Mouse (Mus musculus): ENCODE results near the gene Ssx2ip. TPM values are rescaled to one million over a fixed set of nuclear protein-coding genes. Genes with fewer than 3 reads are reported as not detected.
A peak's percentile ranks its signal among the peaks of the same experiment; 100 is the strongest.

Gene Ssx2ip
- polyA plus RNA-seq, 1 experiment from 2014 or later, result 22.4 TPM

DNA sequence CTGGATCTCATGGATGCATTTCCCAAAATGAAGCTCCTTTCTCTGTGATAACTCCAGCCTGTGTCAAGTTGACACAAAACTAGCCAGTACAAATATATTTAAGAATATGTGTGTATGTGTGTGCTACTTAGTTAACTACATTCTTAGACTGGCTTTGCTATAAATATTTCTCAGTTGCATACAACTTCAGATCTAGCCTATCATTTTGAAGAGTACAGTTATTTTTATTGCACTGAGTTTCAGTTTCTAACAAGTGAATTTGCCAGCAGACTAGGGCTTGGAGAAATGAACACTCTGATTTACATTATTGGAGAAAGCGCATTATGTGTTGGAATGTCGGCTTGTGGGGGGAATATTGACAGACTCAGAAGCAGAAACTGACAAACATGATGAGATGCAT, 23.6 kb upstream of the Ssx2ip start:
- no peak for ATAC-seq
- H3K9ac ChIP-seq (replicated peaks), result no peak overlapping the region
- TF ChIP-seq CTCF (IDR thresholded peaks at IDR 0.05; ENCODE audit: low read depth) (no peak), EP300 (IDR thresholded peaks at IDR 0.05; ENCODE audit: low read depth) (no peak)
- H3K4me1 ChIP-seq (ENCODE audit: insufficient read depth), result peaks cover 12% of the 10 kb centered on the region
- DNase-seq, result no peak
- H3K27me3 ChIP-seq (ENCODE audit: insufficient read depth, low read length), result no peaks in the 10 kb centered on the region
- no peaks in the 10 kb centered on the region for H3K36me3 ChIP-seq (replicated peaks; ENCODE audit: insufficient read depth, low read length)
- no peak overlapping the region for H3K4me2 ChIP-seq (ENCODE audit: low read depth, low read length)
- H3K4me3 ChIP-seq (ENCODE audit: low read depth, low read length), result no peak overlapping the region
- WGBS (ENCODE audit: insufficient replicate concordance), result 94% methylated on average over 2 of the region's 2 CpGs
- H3K27ac ChIP-seq (ENCODE audit: low read depth), result no peak overlapping the region
- H3K9me3 ChIP-seq (ENCODE audit: low read length), result peaks cover 3% of the 10 kb centered on the region; the same call in 1 of the 2 replicates

DNA sequence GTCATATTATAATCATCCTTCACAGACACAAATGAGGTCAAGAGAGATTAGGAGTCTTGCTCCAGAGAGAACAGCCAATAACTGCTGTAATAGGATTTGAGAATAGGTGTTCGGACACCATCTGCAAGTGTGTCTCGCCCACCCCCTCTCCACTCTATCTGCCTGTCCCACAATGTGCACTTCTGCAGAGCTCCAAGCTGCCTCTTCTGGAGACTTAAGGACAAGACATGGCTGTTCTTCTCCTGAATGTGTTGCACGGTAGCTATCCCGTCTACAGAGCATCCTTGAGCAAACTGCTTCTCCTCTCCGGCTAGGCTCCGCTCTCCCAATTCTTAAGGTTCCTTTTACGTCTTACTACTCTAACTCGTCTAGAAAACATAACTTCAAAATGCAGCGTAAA, 23.0 kb upstream of the Ssx2ip start:
- no peak for TF ChIP-seq CTCF (IDR thresholded peaks at IDR 0.05; ENCODE audit: low read depth)
- no peak for TF ChIP-seq EP300 (IDR thresholded peaks at IDR 0.05; ENCODE audit: low read depth)
- ATAC-seq (peak; percentile 22; the same call in 1 of the 2 replicates), DNase-seq (no peak)
- Histone ChIP-seq H3K9me3 (ENCODE audit: low read length) (peaks cover 3% of the 10 kb centered on the region; the same call in 1 of the 2 replicates), H3K27ac (ENCODE audit: low read depth) (no peak overlapping the region), H3K9ac (replicated peaks) (no peak overlapping the region), H3K36me3 (replicated peaks; ENCODE audit: insufficient read depth, low read length) (no peaks in the 10 kb centered on the region), H3K4me2 (ENCODE audit: low read depth, low read length) (no peak overlapping the region), H3K27me3 (ENCODE audit: insufficient read depth, low read length) (no peaks in the 10 kb centered on the region), H3K4me1 (ENCODE audit: insufficient read depth) (peaks cover 12% of the 10 kb centered on the region), H3K4me3 (ENCODE audit: low read depth, low read length) (no peak overlapping the region)
- 82% methylated on average over 9 of the region's 9 CpGs for WGBS (ENCODE audit: insufficient replicate concordance)

DNA sequence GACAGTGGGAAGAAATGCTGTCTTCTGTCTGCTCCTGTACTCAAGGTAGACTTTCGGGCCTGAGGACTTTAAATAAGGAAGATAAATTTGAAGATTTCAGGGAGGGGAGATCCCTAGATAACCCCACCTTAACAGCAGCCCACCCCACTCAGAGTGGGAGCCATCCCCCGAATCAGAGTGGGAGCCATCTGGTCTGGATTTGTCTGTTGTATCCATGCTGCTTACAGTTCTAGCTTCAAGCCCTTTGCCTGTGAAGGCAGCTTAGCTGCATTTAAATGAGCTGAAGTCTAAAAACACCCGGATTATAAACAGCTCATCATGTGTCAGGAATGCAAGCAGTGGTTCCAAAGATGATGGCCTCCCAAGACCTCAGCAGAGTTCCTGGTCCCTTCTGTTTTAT, 17.6 kb upstream of the Ssx2ip start:
- 77% methylated on average over 3 of the region's 3 CpGs for WGBS (ENCODE audit: insufficient replicate concordance)
- Histone ChIP-seq H3K4me3 (ENCODE audit: low read depth, low read length) (no peak overlapping the region), H3K36me3 (replicated peaks; ENCODE audit: insufficient read depth, low read length) (no peaks in the 10 kb centered on the region), H3K9me3 (ENCODE audit: low read length) (peaks cover 3% of the 10 kb centered on the region; the same call in 1 of the 2 replicates), H3K4me1 (ENCODE audit: insufficient read depth) (no peaks in the 10 kb centered on the region), H3K27me3 (ENCODE audit: insufficient read depth, low read length) (no peaks in the 10 kb centered on the region), H3K27ac (ENCODE audit: low read depth) (no peak overlapping the region), H3K9ac (replicated peaks) (no peak overlapping the region), H3K4me2 (ENCODE audit: low read depth, low read length) (no peak overlapping the region)
- ATAC-seq (no peak), DNase-seq (no peak)
- TF ChIP-seq CTCF (IDR thresholded peaks at IDR 0.05; ENCODE audit: low read depth) (no peak), EP300 (IDR thresholded peaks at IDR 0.05; ENCODE audit: low read depth) (no peak)

DNA sequence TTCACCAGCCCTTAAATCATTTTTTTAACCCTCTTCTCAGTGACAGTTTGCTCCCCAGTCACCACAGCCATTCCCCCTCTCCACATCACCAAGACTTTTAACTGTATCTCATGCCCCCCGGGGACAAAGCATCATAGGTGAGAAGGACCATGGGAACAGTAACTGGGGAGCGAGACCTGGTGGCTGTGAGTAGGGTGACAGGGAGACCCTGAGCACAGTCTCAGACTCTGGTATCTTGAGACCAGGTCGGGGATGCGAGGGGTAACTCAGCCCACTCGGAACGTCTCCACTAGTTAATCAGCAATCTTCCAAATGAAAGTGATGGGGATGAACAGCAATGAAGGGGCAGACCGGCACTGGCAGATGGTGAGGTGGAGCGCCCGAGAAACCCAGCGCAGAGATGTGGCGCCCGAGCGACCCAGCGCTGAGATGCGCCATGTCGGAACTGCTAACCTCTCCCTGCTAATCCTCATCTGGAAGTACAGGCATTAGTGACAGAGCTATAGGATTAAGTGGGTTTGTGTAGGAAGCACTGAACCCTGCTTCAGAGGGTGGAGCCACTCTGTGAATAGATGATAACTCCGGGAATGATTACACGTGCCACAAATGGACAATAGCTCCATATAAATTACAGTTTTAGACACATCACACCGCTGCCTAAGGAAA, 11.7 kb upstream of the Ssx2ip start:
- H3K9ac ChIP-seq (replicated peaks), result no peak overlapping the region

DNA sequence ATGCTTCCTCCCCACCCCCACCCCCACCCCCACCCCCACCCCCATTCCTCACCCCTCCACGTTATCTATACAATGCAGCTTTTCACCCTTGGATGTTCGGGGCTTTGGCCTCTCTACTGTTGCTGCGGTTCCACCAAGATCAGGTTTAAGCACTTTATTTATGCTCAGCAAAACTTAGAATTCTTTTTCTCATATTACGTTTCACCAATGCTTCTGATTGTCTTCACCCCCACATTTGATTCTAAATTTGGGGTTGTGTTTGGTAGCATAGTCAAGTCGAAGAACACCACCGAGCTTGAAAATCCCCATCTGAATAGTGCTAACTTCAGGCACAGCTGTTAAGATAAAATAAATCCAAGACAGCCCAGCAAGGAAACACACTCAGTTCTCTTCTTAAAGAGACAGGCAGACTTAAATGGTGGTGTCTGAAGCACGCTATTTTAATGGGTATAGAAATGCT, 10.8 kb upstream of the Ssx2ip start:
- Histone ChIP-seq H3K9me3 (ENCODE audit: low read length) (no peaks in the 10 kb centered on the region), H3K27ac (ENCODE audit: low read depth) (0 out of 2 replicates have a peak overlapping the region, but pooled peaks have one; percentile 4), H3K27me3 (ENCODE audit: insufficient read depth, low read length) (no peaks in the 10 kb centered on the region), H3K4me1 (ENCODE audit: insufficient read depth) (no peaks in the 10 kb centered on the region), H3K4me3 (ENCODE audit: low read depth, low read length) (no peak overlapping the region), H3K9ac (replicated peaks) (no peak overlapping the region), H3K36me3 (replicated peaks; ENCODE audit: insufficient read depth, low read length) (no peaks in the 10 kb centered on the region), H3K4me2 (ENCODE audit: low read depth, low read length) (peak overlapping the region; percentile 58)
- TF ChIP-seq CTCF (IDR thresholded peaks at IDR 0.05; ENCODE audit: low read depth) (no peak), EP300 (IDR thresholded peaks at IDR 0.05; ENCODE audit: low read depth) (0 out of 2 replicates have a peak, but pooled peaks have one; percentile 25)
- ATAC-seq (peak; percentile 87), DNase-seq (no peak)
- 23% methylated on average over 7 of the region's 7 CpGs for WGBS (ENCODE audit: insufficient replicate concordance)

More for the DNA sequence above, 11.7 kb upstream of the Ssx2ip start:
- H3K36me3 ChIP-seq (replicated peaks; ENCODE audit: insufficient read depth, low read length), result no peaks in the 10 kb centered on the region
- no peaks in the 10 kb centered on the region for H3K4me1 ChIP-seq (ENCODE audit: insufficient read depth)
- DNase-seq (no peak), ATAC-seq (peak; percentile 66)
- WGBS (ENCODE audit: insufficient replicate concordance), result 67% methylated on average over 19 of the region's 19 CpGs
- H3K27me3 ChIP-seq (ENCODE audit: insufficient read depth, low read length), result no peaks in the 10 kb centered on the region
- no peak overlapping the region for H3K4me3 ChIP-seq (ENCODE audit: low read depth, low read length)
- TF ChIP-seq EP300 (IDR thresholded peaks at IDR 0.05; ENCODE audit: low read depth) (no peak), CTCF (IDR thresholded peaks at IDR 0.05; ENCODE audit: low read depth) (no peak)
- no peak overlapping the region; the same call in 1 of the 2 replicates for H3K27ac ChIP-seq (ENCODE audit: low read depth)
- H3K4me2 ChIP-seq (ENCODE audit: low read depth, low read length), result peak overlapping the region; percentile 58
- no peaks in the 10 kb centered on the region for H3K9me3 ChIP-seq (ENCODE audit: low read length)

DNA sequence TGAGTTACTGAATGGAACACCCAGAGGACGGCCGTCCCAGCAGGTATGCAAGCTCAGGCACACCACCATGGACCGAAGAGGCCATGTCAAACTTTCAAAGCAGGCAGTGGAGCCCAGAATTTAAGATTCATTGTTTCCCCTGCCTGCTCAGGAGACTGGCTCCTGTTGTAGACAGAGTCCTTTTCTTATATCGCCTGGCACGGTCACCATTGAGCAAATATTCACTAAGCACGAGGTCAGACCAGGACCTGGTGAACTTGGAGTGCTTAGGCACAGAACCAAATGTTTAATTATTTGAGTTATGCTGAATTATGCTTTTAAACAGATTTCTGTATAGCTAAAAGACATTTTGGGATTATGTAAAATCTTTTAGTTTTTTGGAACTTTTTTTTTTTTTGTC, 8.2 kb upstream of the Ssx2ip start:
- TF ChIP-seq CTCF (IDR thresholded peaks at IDR 0.05; ENCODE audit: low read depth) (no peak), EP300 (IDR thresholded peaks at IDR 0.05; ENCODE audit: low read depth) (no peak)
- no peaks in the 10 kb centered on the region for H3K9me3 ChIP-seq (ENCODE audit: low read length)
- no peak overlapping the region for H3K9ac ChIP-seq (replicated peaks)
- ATAC-seq (no peak), DNase-seq (no peak)
- WGBS (ENCODE audit: insufficient replicate concordance), result 74% methylated on average over 6 of the region's 6 CpGs
- no peaks in the 10 kb centered on the region for H3K27me3 ChIP-seq (ENCODE audit: insufficient read depth, low read length)
- H3K36me3 ChIP-seq (replicated peaks; ENCODE audit: insufficient read depth, low read length), result no peaks in the 10 kb centered on the region
- H3K4me3 ChIP-seq (ENCODE audit: low read depth, low read length), result no peak overlapping the region
- H3K27ac ChIP-seq (ENCODE audit: low read depth), result no peak overlapping the region
- no peaks in the 10 kb centered on the region for H3K4me1 ChIP-seq (ENCODE audit: insufficient read depth)
- H3K4me2 ChIP-seq (ENCODE audit: low read depth, low read length), result no peak overlapping the region

Measured in liver, postnatal 0 days (tissue).